Mouse (Mus musculus): ENCODE measurements around the gene Gm17067.
A peak's percentile ranks its signal among the peaks of the same experiment; 100 is the strongest.
"Not testable (repeated sequence)": the region's sequence is repeated elsewhere in the genome, so short reads cannot be mapped to it uniquely, and the experiment has no call there.

Gene Gm17067

DNA sequence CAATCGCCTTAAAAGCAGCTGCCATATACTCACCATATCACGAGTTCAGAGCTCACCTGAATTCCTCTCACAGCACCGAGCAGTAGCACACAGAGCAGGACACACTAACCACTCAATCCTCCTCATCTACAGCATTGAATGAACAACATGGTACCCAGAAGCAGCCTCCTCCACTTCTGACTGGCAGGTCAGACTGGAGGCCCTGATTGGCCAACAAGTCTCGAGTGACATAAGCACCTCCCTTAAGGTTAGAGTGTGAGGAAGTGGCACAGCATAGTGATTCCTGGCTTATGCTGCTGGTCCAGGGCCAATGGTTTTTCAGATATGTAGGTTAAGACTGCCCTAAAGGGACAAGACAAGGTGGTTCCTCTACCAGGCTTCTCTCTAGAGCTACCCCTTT, at the start of gene Gm17067:
TSS of gene Gm17067 (minus strand) at position 101 of the 400 bp plus-strand sequence.
- not testable (repeated sequence) for DNase-seq

DNA sequence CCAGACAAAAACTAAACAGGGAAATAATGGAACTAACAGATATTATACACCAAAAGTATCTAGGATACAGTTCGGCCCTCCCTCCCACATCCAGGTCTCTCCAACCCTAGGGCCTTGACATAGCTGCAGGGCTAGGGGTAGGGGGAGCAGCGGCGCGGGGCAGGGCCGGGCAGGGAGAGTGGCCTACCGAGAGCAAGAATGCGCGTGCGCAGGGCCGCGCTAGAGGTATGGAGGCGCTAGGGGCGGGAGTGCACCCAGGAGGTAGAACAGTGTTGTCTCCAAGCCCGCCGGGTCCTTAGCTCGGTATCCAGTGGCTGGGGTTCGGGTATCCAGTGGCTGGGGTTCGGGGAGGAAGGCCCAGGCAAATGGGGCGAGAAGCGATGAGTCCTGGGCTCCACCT, 23.0 kb upstream of the Gm17067 start:
- DNase-seq, result no peak

DNA sequence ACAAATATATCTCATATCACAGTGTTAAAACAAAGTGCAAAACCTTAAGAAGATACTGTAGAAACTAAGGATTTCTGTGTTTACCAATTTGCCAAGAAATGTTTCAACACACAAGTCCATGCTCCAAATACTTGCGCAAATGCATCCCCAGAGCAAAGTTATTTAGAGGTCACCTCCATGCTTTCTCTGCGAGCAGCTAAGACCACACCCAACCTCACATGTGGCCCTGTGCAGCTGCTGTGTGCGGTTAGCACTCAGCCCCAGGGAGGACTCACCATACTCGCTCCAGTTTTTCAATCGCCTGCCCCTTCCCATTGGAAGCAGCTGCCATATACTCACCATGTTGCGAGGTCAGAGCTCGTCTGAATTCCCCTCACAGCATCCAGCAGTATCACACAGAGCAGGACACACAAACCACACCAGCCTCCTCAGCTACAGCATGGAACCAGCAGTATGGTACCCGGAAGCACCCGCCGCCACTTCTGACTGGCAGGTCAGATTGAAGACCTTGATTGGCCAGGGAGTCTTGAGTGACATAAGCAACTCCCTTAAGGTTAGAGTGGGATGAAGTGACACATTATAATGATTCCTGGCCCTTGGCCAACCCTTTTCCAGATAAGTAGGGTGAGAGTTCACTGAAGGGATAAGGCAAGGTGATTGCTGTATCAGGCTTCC, 11.9 kb upstream of the Gm17067 start:
- no peak for DNase-seq

DNA sequence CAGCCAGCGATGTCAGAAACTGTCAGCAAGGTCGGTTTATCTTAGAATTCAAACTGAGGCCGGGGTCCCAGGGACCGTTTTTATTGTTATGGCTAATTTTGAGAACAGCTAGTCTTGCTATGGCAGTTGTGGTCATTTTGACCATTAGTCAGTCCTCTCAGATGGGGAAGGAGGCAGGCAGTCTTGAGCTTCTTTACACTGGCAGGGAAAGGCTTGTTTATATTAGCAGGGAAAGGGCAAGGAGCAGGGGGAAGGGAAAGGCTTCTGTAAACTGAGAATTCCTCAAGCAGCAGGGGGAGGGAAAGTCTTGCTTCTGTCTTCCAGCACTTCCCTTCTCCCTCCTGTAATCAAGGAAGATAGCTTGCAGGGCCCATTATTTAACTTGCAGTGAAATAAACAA, 33.6 kb downstream of the Gm17067 start:
- peak; percentile 62 for DNase-seq

DNA sequence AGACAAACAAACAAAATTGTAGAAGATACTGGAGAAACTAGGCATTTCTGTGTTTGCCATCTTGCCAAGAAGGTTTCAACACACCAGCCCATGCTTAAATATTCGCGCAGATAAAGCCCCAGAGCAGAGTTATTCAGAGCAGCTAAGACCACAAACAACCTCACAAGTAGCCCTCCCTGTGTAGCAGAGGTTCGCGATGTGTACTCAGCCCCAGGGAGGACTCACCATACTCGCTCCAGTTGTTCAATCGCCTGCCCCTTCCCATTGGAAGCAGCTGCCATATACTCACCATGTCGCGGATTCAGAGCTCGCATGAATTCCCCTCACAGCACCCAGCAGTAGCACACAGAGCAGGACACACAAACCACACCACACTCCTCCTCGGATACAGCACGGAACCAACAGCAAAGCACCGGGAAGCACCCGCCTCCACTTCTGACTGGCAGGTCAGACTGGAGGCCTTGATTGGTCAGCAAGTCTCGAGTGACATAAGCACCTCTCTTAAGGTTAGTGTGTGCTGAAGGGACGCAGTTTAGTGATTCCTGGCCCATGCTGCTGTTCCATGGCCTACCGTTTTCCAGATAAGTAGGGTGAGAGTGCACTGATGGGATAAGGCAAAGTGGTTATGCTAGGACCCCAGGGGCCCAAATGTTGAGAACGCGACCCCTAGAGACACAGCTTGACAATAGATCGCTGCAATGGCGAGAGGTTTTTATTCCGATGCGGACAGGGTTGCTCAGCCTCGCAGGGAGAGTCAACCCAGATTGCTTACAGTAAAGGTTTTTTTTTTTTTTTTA, 34.3 kb downstream of the Gm17067 start, which contains the start of gene Zfp975:
TSS of gene Zfp975 (minus strand) at position 381 of the 797 bp plus-strand sequence.
- peak; percentile 93 for DNase-seq

DNA sequence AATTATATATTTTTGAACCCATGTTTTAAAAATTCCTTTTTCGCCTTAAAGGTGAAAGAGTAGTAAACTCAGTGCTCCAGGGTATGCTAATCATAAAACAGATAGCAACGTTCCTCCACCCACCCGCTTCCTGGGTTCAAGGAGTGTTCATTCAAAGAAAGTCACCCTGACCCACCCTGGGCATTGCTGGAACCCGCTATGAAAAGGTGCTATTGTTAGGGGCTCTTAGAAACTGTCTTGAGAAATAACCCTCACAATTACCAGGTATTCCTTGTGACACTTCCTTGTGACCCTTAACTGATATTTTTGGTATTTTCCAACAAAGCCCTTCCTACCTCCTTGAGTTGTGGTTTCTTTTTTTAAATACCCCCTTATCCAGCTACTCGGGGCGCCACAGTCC, 46.7 kb downstream of the Gm17067 start:
- not testable (repeated sequence) for DNase-seq

DNA sequence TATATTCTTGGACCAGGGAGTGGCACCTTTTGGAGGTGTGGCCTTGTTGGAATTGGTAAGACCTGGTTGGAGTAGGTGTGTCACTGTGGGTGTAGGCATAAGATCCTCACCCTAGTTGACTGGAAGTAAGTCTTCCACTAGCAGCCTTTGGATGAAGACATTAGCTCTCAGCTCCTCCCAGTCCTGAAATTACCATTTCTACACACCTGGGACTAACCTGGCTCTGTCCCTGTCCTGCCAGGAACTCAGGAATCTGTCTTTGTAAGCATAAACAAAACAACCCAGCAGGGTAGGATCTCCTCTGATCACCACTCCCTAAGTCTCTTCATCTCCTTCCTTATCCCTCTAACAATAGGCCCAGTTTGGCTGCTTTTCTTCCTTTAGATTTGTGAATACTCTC, 47.2 kb downstream of the Gm17067 start:
- not testable (repeated sequence) for DNase-seq

DNA sequence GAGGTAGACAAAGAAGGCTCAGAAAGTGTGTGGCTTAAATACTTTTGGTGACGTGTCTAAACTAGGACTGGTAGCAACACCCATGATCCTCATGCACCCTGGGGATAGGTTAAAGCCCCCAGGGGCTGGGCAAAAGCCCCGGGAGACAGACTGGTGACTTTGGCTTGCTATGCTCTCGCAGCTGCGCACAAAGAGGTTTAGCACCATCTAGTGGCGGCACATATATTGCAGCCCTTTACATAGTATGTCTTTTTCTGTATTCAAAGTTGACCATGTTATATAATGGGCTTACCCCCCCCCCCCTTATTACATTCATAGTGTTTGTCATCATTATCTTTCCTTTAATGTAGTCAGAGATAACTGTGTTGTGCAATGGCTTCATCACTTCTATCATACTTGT, 66.7 kb downstream of the Gm17067 start:
- peak; percentile 25 for DNase-seq

Measured in lung, postnatal 36 days (tissue).